Mouse (Mus musculus): ENCODE results near the gene Ak9.
A peak's percentile ranks its signal among the peaks of the same experiment; 100 is the strongest.

Ak9 gene

DNA sequence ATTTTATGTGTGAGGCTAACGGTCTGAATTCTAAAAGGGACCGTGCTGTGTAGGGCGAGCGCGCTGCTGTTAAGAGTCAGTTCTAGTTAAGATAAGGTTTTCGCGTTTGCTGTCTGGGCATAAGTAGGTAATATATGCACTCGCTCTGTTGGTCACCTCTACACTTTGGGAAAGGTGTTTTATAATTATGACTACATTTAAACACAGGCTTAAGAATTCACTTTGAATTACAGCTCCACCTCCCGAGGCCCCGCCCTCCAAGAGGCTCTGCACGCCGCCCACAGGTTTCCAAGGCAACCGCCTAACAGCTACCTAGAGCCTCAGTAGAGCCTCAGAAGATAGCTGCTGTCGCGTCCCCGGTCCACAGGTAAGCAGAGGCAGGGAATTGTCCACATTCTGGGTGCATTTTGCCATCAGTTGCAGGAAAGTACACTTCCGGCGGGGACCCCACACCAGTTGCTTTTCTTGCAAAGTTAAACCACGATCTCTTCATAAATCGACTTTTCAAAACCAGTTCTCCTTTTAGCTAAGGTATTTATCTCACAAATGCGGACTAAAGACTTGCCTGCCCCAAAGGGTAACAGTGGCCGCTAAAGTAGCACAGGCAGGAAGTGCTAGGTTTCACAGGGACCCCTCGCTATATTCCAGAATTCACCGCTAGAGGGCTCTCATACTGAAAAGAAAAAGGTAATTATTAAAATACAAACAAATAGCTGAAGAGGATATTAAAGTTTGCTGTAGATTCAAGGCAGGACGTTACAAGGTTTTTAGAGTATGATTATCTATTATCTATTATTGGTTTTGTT is at the start of gene Ak9:
Ak9 (plus strand) TSS at position 342 of the 806 bp plus-strand sequence.
- peak; percentile 78 to 81 for DNase-seq (ENCODE audit: low spot score in 2 of 2)

DNA sequence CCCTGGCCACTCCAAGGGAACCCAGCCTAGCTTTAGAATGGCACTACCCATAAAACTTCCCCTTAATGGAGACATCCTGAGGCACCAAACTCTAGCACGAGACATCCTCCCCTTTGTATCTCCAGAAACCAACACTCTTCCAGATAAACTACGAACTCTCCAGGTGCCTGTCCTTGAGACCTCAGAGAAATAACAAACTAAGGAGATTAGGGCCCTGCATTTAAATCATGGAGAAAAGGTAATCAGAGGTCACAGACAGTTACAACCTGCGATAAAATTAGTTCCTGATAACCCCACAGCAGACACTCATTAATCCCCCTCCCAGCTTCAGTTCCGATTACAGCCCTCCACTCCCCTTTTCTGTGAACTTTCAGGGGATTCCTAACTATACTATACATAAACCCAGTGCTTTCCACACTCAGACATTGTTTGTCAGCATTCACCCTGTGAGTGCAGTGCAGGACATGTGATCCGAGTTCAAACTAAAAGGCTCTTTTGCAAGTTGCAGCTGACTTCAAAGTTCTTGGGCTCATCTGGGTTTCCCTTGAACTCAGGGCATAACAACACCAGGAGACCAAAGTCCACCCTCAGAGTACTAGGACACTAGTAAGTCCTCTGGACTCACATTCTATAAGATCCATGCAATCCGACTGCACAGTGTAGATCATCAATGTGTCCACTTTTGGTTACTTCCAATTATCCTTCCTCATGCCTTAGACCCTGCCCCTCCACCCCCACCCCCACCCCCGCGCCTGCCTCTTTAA is 43.4 kb upstream of the Ak9 start:
- DNase-seq (ENCODE audit: low spot score in 2 of 2): no peak

DNA sequence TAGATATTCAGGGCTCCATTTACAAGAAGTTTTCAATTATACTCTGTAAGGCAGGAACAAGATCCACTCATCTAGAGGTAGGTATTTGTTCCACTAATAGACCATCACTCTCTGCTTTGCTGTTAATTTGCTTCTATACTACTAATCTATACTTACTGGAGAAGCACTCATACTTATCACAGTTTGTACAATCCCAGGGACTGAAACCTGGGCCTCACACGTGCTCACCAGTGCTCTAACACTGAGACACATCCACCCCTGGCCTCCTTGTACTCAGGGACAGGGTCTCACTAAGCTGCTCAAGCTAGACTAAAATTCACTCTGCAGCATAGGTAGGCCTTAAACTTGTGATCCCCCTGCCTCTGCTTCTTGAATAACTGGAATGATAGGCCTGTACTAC is 42.6 kb upstream of the Ak9 start:
- DNase-seq (ENCODE audit: low spot score in 2 of 2): no peak

DNA sequence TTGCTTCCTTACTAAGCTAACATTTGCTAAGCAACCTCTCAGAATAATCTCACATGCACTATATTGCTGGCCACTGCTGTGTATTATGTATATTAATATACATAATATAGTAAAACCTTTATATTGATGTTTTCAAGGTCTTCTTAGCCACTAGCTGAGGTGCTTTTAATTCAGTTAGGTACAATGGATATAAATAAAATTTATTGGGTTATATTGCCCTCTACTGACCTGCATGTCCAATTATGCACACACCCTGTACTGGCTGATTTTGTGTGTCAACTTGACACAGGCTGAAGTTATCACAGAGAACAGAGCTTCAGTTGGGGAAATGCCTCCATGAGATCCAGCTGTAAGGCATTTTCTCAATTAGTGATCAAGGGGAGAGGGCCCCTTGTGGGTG is 41.9 kb upstream of the Ak9 start:
- no peak for DNase-seq (ENCODE audit: low spot score in 2 of 2)

DNA sequence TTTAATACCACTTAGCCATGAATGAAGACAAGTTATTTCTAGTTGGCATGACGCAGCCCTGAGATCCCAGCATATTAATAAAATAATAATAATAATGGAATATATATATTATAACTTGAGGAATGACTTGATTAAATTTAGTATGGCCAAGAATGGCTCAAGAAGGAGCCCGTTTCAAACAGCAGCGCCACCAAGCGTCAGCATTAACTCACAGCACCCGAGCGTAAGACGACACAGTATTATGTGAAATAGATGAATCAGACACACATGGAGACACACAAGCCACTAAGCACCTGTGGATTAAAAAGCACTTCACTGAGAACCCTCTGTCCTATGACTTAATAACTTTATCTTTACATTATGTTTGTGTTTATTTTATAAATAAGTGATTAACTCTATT is 31.9 kb upstream of the Ak9 start:
- no peak for DNase-seq (ENCODE audit: low spot score in 2 of 2)

DNA sequence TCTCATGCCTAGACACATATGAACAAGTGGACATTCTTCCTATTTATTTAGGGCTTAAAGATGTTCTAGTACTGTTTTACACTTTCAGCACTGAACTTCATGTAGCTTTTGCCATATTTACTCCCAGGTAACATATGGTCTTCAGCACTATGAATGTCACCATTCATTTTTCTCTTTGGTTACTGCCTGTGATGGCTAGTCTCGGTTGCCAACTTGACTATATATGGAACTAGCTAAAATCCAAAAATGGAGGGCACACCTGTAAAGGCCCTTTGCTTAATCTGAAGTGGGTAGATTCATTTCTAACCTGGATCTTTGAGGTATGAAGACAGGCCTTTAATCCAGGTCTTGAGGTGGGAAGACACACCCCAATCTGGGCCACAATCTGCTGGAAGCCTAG is 28.9 kb upstream of the Ak9 start:
- no peak for DNase-seq (ENCODE audit: low spot score in 2 of 2)

DNA sequence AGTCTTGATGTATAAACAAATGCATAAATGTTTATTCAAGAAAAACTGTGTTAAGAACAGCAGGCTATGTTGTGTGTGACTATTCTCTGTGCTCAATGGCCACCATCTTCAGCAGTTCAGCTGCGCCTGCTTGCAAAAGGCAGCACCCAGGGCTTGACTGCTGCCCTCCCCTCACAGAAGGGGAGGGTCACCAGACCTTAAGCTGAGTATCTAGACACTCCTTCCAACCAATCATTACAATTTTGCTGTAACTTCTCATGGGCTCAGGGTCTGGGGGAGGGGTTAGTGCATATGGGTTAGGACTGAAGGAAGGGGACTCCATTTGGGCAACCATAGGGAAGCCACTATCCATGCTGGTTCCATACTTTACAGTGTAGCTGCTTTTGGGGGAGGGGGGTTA is 25.0 kb upstream of the Ak9 start:
- no peak for DNase-seq (ENCODE audit: low spot score in 2 of 2)

DNA sequence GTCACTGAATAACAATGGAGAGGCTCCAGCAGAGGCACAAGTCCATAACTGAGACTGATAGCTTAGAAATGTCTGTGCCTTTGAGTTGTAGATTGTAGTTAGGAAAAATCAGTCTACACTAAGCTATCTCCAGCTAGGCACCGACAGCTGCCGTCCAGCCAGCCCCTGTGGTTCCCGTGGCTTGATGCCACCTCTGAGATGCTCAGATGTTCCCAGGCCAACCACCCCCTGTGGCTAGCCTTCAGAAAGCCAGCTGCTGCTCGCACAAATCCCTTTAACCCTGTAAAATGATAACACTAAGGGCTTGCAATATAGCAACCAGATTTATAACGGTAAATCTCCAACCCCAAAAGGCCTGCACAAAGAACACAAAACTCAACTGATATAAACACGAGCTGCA is 23.6 kb upstream of the Ak9 start:
- no peak for DNase-seq (ENCODE audit: low spot score in 2 of 2)

DNA sequence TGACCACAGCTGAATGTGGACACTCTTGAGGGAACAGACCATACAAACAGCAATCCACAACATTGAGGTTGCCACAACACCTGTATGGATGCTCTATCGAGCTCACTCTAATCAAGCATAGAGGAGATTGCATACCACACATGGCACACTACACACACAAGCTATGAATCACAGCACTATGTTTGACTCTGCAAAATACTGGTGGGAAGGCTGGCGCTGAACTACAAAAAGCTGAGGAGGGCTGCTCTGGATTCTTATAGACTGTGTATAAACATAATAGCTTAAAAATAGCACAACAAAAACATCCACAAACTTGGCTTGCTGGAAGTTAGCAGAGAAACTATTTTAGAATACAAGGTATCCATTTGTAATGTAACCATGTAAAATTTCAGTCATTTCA is 23.0 kb upstream of the Ak9 start:
- DNase-seq (ENCODE audit: low spot score in 2 of 2): no peak

DNA sequence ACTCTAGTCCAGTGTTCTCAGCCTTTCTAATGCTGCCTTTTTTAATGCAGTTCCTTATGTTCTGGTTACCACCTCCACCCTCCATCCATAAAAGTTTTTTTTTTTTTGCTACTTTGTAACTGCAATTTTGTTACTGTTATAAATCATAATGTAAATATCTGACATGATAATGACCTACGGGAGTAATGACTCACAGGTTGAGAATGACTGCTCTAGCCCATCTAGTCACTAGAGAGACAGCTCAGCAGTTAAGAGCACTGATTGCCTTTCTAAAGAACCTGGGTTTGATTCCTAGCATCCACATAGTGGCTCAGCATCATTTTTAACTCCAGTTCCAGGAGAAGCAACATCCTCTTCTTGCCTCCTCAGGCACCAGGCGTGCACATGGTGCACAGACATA is 21.7 kb upstream of the Ak9 start:
- no peak for DNase-seq (ENCODE audit: low spot score in 2 of 2)

DNA sequence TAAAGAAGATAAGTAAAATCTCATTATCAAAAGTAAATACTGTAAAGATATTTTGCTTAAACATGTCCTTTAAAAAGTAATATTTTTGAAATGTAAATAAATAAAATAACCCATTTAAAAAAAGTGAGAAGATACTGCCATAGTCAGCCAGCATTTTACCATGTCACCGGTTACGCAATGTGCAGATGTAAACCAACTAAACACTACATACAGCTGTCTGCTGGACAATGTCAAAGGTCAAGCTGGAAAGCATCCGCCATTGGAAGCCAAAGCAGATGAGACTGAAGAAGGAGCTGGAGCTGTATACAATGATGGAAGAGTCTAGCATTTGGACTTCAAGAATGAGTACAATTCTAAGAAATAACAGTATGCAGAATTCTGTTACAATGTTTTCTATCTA is 16.2 kb upstream of the Ak9 start:
- DNase-seq (ENCODE audit: low spot score in 2 of 2): no peak

DNA sequence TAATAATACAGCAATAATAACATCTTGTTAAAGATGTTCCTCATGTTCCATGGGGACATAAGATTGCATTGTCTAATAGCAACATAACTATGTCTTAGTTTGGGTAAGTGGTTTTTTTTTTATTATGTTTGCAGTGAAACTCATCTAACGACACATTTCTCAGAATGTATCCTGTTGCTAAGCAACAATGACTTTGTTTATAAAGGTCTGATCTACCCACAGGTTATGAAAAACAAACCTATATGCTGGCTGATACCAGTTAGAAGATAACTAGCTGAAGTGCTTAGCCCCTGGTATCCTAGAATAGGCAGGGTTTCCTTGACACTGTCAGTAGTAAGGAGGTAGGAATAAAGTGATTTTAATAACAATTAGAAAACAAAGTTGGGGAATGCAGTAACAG is 15.7 kb upstream of the Ak9 start:
- DNase-seq (ENCODE audit: low spot score in 2 of 2): no peak

DNA sequence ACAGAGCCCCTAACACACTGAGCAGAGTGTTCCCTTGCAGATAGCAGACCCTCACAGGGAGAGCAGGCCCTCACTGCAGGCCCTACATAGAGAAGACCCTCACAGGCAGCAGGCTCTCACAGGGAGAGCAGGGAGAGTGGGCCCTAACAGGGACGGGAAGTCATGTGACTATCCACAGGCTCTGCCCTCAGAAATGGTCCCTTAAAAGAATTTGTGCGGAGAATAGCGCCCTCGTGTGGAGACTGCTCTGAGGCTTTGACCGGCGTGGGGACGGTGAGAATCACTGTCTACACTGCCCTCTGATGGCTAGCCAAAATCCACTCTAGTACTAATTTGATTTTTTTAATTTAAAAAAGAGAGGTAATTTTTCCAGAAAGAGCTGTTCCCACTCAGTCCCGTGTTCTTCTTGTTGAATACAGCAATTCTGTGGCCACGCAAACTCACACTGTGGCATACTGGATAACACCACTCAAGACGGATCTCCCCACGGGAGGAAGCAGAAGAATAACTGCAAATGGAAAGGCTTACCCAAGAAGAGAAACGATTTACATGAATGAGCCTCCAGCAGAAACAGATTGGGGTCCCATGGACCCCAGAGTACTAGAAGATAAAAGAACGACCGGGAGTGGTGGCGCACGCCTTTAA is 14.9 kb upstream of the Ak9 start:
- DNase-seq (ENCODE audit: low spot score in 2 of 2): peak; percentile 57 to 81

DNA sequence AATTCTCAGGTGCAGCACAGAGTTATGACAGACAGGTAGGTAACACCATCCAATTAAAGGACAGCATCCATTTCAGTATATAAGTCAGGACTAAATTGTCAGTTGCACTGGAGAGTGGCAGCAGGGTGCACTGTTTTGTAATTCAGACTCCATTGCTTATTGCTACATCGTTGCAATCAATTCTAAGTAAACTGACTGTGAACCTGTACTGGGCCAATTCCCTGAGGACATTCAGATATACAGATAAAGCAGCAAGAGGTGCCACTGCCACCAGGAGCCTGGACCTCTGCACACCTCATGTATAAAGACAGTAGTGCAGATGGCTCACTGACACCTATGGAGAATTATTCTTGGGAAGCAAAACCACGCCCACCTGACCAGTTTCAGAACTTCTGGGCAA is 12.8 kb upstream of the Ak9 start:
- DNase-seq (ENCODE audit: low spot score in 2 of 2): no peak

DNA sequence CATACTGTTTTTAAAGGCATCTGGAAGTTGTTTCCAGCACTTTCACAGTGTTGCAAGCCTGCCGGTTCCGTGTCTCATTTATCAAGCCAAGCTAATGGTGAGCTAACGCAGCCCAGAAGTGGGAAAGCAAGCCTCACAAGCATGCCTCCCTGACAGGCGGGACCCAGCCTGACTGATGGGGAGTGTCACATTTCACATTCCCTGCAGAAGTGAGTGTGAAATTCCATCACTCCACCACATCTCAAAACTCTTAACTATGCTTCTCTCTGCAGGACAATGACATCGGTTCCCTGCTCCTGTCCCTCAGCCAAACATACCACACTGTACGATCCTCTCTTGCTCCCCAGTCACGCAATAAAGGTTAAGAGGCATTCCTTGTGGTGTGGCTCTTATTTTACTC is 10.8 kb upstream of the Ak9 start:
- no peak for DNase-seq (ENCODE audit: low spot score in 2 of 2)

DNA sequence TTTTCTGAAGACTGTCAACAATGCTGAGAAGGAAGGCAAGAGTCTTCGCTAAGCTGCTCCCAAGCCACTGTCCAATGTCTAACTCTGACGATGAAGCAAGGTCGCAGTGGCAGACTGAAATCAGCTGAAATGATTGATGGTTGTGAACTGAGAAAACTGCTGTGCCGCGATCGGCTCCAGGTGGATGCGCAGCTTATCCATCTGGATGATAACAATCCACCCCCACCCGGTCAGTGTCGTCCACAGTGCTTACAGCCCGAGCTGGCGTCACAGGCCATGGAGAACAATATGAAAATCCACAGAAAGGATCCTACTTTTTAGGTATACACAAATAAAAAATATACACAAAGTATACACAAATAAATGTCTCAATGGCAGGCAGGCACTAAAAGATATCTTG is 9.0 kb upstream of the Ak9 start:
- DNase-seq (ENCODE audit: low spot score in 2 of 2): no peak

DNA sequence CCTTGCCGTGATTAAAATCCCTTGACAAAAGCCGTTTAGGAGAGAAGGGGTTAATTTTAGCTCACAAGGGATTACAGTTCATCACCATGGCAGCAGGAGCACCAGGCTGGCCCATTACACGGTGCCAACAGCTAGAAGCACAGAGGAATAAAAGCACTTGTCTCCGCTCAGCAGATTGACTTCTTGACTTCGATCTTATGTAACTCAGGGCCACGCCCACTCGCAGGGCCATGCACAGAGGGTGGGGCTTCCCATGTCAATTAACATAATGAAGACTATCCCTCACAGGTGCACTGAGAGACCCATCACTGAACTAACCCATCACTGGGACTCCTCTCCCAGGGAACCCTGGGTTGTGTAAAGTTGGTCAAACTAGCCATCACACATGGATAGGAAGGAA is 8.6 kb upstream of the Ak9 start:
- DNase-seq (ENCODE audit: low spot score in 2 of 2): no peak

DNA sequence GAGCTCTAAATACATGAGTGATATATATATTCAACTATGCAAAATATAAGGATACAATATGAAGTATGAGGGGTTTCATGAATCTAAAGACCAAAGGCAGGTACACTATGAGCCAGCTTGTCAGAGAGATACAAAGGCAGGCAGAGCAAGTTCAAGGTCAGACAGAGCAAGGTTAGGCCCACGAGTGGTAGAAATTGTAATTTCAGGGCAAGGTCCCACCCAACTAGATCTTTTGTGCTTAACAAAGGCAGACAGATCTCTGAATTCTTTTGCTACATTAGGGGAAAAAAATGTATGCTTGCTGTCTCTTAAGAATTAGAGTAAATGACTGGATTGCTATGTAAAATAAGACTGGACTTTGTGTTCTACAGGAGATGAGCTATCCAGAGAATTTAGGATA is 3.6 kb upstream of the Ak9 start:
- DNase-seq (ENCODE audit: low spot score in 2 of 2): no peak

DNA sequence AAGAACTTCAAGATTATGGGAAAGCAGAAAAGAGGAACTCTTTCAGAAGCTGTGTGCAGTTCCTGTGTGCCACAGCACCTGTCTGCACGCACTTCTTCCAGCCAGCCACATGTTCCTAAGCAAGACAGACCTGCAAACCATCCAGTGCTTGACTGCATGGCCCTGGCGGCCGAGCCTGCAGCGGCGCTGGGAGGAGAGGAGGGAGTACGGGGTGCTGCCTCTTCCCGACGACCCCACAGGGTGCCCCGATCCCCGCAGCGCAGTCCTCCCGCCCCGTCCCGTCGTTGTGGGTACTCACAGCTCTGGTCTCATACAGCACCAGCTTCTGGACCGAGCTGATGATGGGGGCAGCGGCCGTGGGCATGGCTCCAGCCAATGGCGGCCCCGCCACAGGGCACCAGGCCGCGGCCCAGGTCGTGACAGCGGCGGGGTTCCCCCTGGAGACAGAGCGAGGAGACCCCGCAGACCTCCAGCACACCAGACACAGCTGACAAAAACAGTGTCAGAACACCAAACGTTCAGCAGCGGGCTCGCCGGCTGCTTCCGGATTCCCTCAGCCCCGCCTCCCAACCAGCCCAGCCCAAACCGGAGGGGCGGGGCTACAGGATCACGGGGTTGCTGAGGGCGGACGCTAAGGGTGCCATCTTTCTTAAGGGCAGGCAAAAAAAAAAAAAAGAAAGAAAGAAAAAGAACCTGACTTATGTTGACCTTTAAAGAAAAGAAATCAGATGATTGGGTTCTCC is 920 bp upstream of the Ak9 start, which contains the start of gene Fig4:
Fig4 (minus strand) TSS at position 572 of the 743 bp plus-strand sequence.
- DNase-seq (ENCODE audit: low spot score in 2 of 2): peak; percentile 81 to 85

DNA sequence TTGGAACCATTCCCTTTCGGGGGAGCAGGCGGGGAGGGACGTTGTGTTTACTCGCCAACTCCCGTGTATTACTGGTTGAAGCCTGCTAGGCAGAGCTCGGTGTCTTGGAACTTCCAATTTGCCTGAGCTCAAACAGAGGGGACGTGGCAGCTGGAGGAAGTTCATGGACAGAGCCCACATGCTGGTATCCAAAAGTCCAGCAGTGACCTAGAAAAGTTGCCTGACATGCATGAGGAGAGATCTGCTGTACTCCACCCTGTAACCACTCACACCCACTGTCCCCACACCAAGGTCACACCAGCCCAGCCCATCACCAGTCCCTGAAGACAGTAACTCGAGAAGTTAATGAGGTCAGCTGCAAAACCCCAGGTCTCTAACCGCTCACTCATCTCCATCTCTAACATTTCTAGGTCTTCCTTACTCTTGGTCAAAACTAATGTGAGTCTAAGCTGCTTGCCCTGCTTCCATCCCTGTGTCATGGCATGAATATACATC is 1.2 kb downstream of the Ak9 start:
- DNase-seq (ENCODE audit: low spot score in 2 of 2): no peak

DNA sequence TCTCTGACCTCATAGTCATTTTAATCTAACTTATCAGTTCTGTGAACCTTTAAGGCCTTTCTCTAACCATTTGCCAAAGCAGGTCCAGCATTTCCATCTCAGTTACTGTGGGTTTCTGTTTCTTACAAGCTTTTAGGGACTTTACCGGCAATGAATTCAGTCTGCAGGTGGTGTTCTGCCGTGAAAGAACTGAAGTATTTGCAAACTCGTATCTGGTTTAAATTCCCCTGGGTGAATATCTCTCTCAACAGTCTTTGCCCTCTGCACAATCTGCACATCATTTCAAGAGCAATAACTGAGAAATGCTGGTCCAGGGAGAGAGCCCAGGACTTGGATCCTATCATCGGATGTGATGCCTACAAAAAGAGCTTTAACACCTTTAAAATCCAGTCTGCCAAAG is 4.4 kb downstream of the Ak9 start:
- DNase-seq (ENCODE audit: low spot score in 2 of 2): no peak

DNA sequence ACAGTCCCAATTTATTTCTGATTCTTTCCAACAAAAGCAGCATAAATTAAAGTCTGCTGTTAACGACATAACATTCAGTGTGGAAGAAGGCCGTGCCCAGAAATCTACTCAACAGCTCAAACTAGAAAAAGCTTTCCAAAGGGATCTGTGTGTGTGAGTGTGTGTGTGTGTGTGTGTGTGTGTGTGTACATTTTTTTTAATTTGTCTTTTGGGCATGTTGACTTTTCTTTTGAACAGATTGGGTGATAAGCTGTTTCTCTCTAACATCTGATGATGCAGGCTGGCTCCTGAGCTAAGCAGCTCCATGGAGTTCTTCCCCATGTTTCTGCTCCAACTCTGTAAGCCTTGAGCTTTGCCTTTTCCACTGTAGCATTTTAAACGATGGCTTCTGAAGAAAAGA is 12.1 kb downstream of the Ak9 start:
- DNase-seq (ENCODE audit: low spot score in 2 of 2): no peak

Data from frontal cortex, postnatal 10 days (tissue).